Mouse (Mus musculus) testis, adult 2 months (tissue): ENCODE results near the gene Pla2g2d.

Experiments
- CTCF ChIP-seq: fragments of 200-500 bp; IDR thresholded peaks from 2 replicates; pipeline ENCODE4 v1.5.1; 2012; ENCODE audit warnings: low read depth, mild to moderate bottlenecking, inconsistent platforms, low read length, moderate library complexity; ENCODE audit not compliant: control insufficient read depth, insufficient read depth, insufficient replicate concordance
- POLR2A ChIP-seq: fragments of 200-500 bp; IDR thresholded peaks from 2 replicates; pipeline ENCODE4 v1.6.1; 2012; ENCODE audit warnings: low read depth, mild to moderate bottlenecking, inconsistent platforms, low read length, moderate library complexity; ENCODE audit not compliant: control insufficient read depth

GRCm38 (mm10) chr4:138762266-138762665 lies 13.3 kb upstream of the Pla2g2d start:
- no peak for TF ChIP-seq POLR2A
- TF ChIP-seq CTCF, result no peak
